Comparison of ENCODE assay signal across 8 mouse cellular contexts in genomic region chr10:88200541-88200940, GRCm38 (mm10). TPM values are rescaled to one million over a fixed set of nuclear protein-coding genes. Genes with fewer than 3 reads are reported as not detected.
A peak's percentile ranks its signal among the peaks of the same experiment; 100 is the strongest.
DNase-seq lines count a peak whose midpoint lies in the region; ATAC-seq and TF ChIP-seq lines count a peak whose summit lies in the region.

No protein-coding gene starts in this region.

- peak overlapping the region; percentile 74 for H3K4me2 ChIP-seq in heart, embryonic 13.5 days
- H3K4me2 ChIP-seq in liver, embryonic 14.5 days (ENCODE audit: low read depth): peak overlapping the region; percentile 77

- no peak for ATAC-seq in G1E (ENCODE audit: extremely low read depth, insufficient number of reproducible peaks, low FRiP score, poor library complexity, severe bottlenecking)
- ATAC-seq in heart, embryonic 13.5 days (ENCODE audit: extremely low read depth, insufficient number of reproducible peaks, low FRiP score, low TSS enrichment): 0 out of 2 replicates have a peak, but pooled peaks have one; percentile 20
- no peak for ATAC-seq in liver, embryonic 14.5 days (ENCODE audit: insufficient read depth)

- peak overlapping the region; percentile 61 for H3K4me3 ChIP-seq in heart, adult 2 months
- peak overlapping the region; percentile 78; the same call in 1 of the 2 replicates for H3K4me3 ChIP-seq in G1E (ENCODE audit: low read depth, low read length)
- H3K4me3 ChIP-seq in heart, embryonic 13.5 days: peak overlapping the region; percentile 78
- peak overlapping the region in 1 of 2 experiments; percentile 78; a peak in 2 of 4 replicates for H3K4me3 ChIP-seq in liver, embryonic 14.5 days (ENCODE audit: insufficient read depth in 1 of 2, low read depth in 2 of 2, low read length in 2 of 2)

- WGBS in heart, adult 2 months: 5% methylated on average over 4 of the region's 4 CpGs
- 9% methylated on average over 4 of the region's 4 CpGs for WGBS in heart, embryonic 13.5 days
- 13% methylated on average over 4 of the region's 4 CpGs for WGBS in liver, embryonic 14.5 days (ENCODE audit: insufficient replicate concordance)

- no peak for TF ChIP-seq CTCF in heart, adult 2 months (IDR thresholded peaks at IDR 0.05)
- no peak for TF ChIP-seq CTCF in G1E (IDR thresholded peaks at IDR 0.05; ENCODE audit: low read depth, low read length)
- TF ChIP-seq CTCF in liver, embryonic 14.5 days (IDR thresholded peaks at IDR 0.05; ENCODE audit: low read depth): no peak

- peaks cover 2% of the 10 kb centered on the region; the same call in 1 of the 2 replicates for H3K4me1 ChIP-seq in heart, adult 2 months (ENCODE audit: control insufficient read depth, insufficient read depth, low read length)
- H3K4me1 ChIP-seq in G1E (ENCODE audit: insufficient read depth, low read depth, low read length): peaks cover 18% of the 10 kb centered on the region
- peaks cover 6% of the 10 kb centered on the region for H3K4me1 ChIP-seq in heart, embryonic 13.5 days
- peaks cover 0 to 7% of the 10 kb centered on the region in 2 experiments; a peak in 2 of 4 replicates for H3K4me1 ChIP-seq in liver, embryonic 14.5 days (replicated peaks; ENCODE audit: control insufficient read depth in 2 of 2, insufficient read depth in 2 of 2, low read length in 1 of 2)

- no peak for TF ChIP-seq EP300 in heart, adult 2 months (IDR thresholded peaks at IDR 0.05; ENCODE audit: insufficient read depth, low read depth, low read length)
- TF ChIP-seq EP300 in liver, embryonic 14.5 days (IDR thresholded peaks at IDR 0.05; ENCODE audit: low read depth): no peak

- no peaks in the 10 kb centered on the region for H3K79me2 ChIP-seq in heart, adult 2 months (replicated peaks; ENCODE audit: control insufficient read depth, insufficient read depth, low read length)

- no peak overlapping the region for H3K9ac ChIP-seq in heart, adult 2 months (ENCODE audit: low read depth, low read length)
- H3K9ac ChIP-seq in heart, embryonic 13.5 days: peak overlapping the region; percentile 74
- peak overlapping the region; percentile 18 for H3K9ac ChIP-seq in liver, embryonic 14.5 days (replicated peaks)

- TF ChIP-seq POLR2A in heart, adult 2 months (IDR thresholded peaks at IDR 0.05; ENCODE audit: insufficient read depth, low read depth, low read length): no peak

- H3K27me3 ChIP-seq in heart, adult 2 months (ENCODE audit: control insufficient read depth, insufficient read depth, low read length): no peaks in the 10 kb centered on the region
- H3K27me3 ChIP-seq in G1E (ENCODE audit: insufficient read depth, low read length): peaks cover 6% of the 10 kb centered on the region; the same call in 1 of the 2 replicates
- no peaks in the 10 kb centered on the region for H3K27me3 ChIP-seq in heart, embryonic 13.5 days (replicated peaks)
- H3K27me3 ChIP-seq in liver, embryonic 14.5 days (ENCODE audit: control insufficient read depth, insufficient read depth, low read length): no peaks in the 10 kb centered on the region

- intact Hi-C loops in heart, adult 2 months (cut with DNase I): loop anchor here (5.0 kb wide), 1 partner anchor 53 kb away; the partner anchor contains the start of genes Nup37 and Parpbp

- H3K9me3 ChIP-seq in G1E (replicated peaks): no peaks in the 10 kb centered on the region
- no peaks in the 10 kb centered on the region for H3K9me3 ChIP-seq in heart, embryonic 13.5 days
- H3K9me3 ChIP-seq in liver, embryonic 14.5 days (ENCODE audit: control insufficient read depth, low read length): no peaks in the 10 kb centered on the region

- H3K36me3 ChIP-seq in heart, adult 2 months (ENCODE audit: control insufficient read depth, insufficient read depth, low read length): no peaks in the 10 kb centered on the region
- peaks cover 24% of the 10 kb centered on the region for H3K36me3 ChIP-seq in G1E (replicated peaks)
- peaks cover 8% of the 10 kb centered on the region for H3K36me3 ChIP-seq in heart, embryonic 13.5 days
- no peaks in the 10 kb centered on the region for H3K36me3 ChIP-seq in liver, embryonic 14.5 days (replicated peaks; ENCODE audit: control insufficient read depth, insufficient read depth, low read depth)

- no peak for DNase-seq in heart, adult 2 months
- no peak for DNase-seq in heart, adult 18-20 months
- DNase-seq in G1E (ENCODE audit: low spot score): no peak
- DNase-seq in liver, embryonic 14.5 days (ENCODE audit: low read depth in 3 of 3, low spot score in 3 of 3): no peak
- no peak for DNase-seq in ovary, postnatal 10 days (ENCODE audit: low spot score)
- DNase-seq in layer of hippocampus, postnatal 36 days: no peak
- no peak for DNase-seq in left cerebral cortex, adult 11 months (ENCODE audit: low spot score)

- peak overlapping the region; percentile 86 for H3K27ac ChIP-seq in heart, adult 2 months
- H3K27ac ChIP-seq in heart, embryonic 13.5 days (replicated peaks): no peak overlapping the region
- H3K27ac ChIP-seq in liver, embryonic 14.5 days: no peak overlapping the region

RNA-seq across cellular contexts. Expression of gene Washc3, which starts 0.4 kb away (rescaled TPM):
- total RNA-seq in heart, adult 2 months (2021): 10 to 100 TPM; 26.5 to 34.3 TPM
- polyA plus RNA-seq in heart, adult 2 months (2012; rRNA removed): 16.4 and 25.4 TPM in 2 replicates
- total RNA-seq in heart, adult 18-20 months (2021): 10 to 100 TPM; 32.5 to 34.5 TPM
- 103 and 116 TPM in 2 replicates for total RNA-seq in G1E (2014; fragmentation: Nextera tagmentation)
- total RNA-seq in G1E (2017): 59.9 and 62.6 TPM in 2 replicates
- 17.6 and 23.0 TPM in 2 replicates for polyA plus RNA-seq in G1E (2012)
- polyA plus RNA-seq in heart, embryonic 13.5 days (2015; fragmentation: Nextera tagmentation; extraction: Ambion mirVana): 47.9 and 48.3 TPM in 2 replicates
- 9.7 and 12.4 TPM in 2 replicates for polyA plus RNA-seq in liver, embryonic 14.5 days (2012; rRNA removed)
- 29.6 and 30.5 TPM in 2 replicates for polyA plus RNA-seq in liver, embryonic 14.5 days (2014; fragmentation: Nextera tagmentation; extraction: Ambion mirVana)
- total RNA-seq in layer of hippocampus, postnatal 36 days (2021): 10 to 100 TPM; 22.4 to 23.5 TPM

RNA-seq across cellular contexts. Expression of gene Nup37, which starts 53.7 kb away (rescaled TPM):
- total RNA-seq in heart, adult 2 months (2021): 10 to 100 TPM in 1 of 2 experiments, 1 to 10 TPM in 1; 6.6 to 10.3 TPM
- polyA plus RNA-seq in heart, adult 2 months (2012; rRNA removed): 4.5 and 8.5 TPM in 2 replicates
- 1 to 10 TPM; 6.8 to 8.0 TPM for total RNA-seq in heart, adult 18-20 months (2021)
- total RNA-seq in G1E (2014; fragmentation: Nextera tagmentation) (32.2 and 42.1 TPM in 2 replicates), G1E (2017) (118 and 125 TPM in 2 replicates)
- polyA plus RNA-seq in G1E (2012): 5.2 and 7.4 TPM in 2 replicates
- 35.2 and 35.5 TPM in 2 replicates for polyA plus RNA-seq in heart, embryonic 13.5 days (2015; fragmentation: Nextera tagmentation; extraction: Ambion mirVana)
- polyA plus RNA-seq in liver, embryonic 14.5 days (2012; rRNA removed): 16.0 and 21.7 TPM in 2 replicates
- polyA plus RNA-seq in liver, embryonic 14.5 days (2014; fragmentation: Nextera tagmentation; extraction: Ambion mirVana): 38.8 and 41.8 TPM in 2 replicates
- total RNA-seq in layer of hippocampus, postnatal 36 days (2021): 1 to 10 TPM; 7.3 to 8.5 TPM

RNA-seq across cellular contexts. Expression of gene Parpbp, which starts 53.8 kb away (rescaled TPM):
- total RNA-seq in heart, adult 2 months (2021): under 1 TPM; 0.13 to 0.16 TPM
- polyA plus RNA-seq in heart, adult 2 months (2012; rRNA removed): 0.06 and 0.29 TPM in 2 replicates
- total RNA-seq in heart, adult 18-20 months (2021): under 1 TPM; 0.17 to 0.28 TPM
- 36.1 and 39.4 TPM in 2 replicates for total RNA-seq in G1E (2014; fragmentation: Nextera tagmentation)
- total RNA-seq in G1E (2017): 36.0 and 39.8 TPM in 2 replicates
- polyA plus RNA-seq in G1E (2012): 1.4 and 1.6 TPM in 2 replicates
- polyA plus RNA-seq in heart, embryonic 13.5 days (2015; fragmentation: Nextera tagmentation; extraction: Ambion mirVana): 10.2 and 11.9 TPM in 2 replicates
- polyA plus RNA-seq in liver, embryonic 14.5 days (2012; rRNA removed): 4.7 and 8.8 TPM in 2 replicates
- polyA plus RNA-seq in liver, embryonic 14.5 days (2014; fragmentation: Nextera tagmentation; extraction: Ambion mirVana): 13.4 and 13.7 TPM in 2 replicates
- under 1 TPM; 0.42 to 0.58 TPM for total RNA-seq in layer of hippocampus, postnatal 36 days (2021)

Comparison
In these comparisons a context has a peak if more than half of its experiments do, and no peak if none do; other contexts are left out.
1. RNA of gene Parpbp, which starts 53.8 kb away (total RNA-seq): 36.0 to 39.8 TPM in G1E; 0.42 to 0.58 TPM in layer of hippocampus, postnatal 36 days, 0.17 to 0.28 TPM in heart, adult 18-20 months and 0.13 to 0.16 TPM in heart, adult 2 months; every median in the first group is over 10 times any median in the second.